Mouse (Mus musculus) lung, embryonic 14.5 days (tissue): ENCODE measurements at regions not wholly inside any gene's neighbourhood (a gene's known extent, or its start where the extent isn't known, plus 50 kb on each side); places are given as distances from the start of the nearest gene placed in this dataset.

Experiments
- ATAC-seq: fragments of 200-750 bp; cut with Nextera tagmentation; 2 replicates; pipeline ENCODE4 v1.8.0; 2017; ENCODE audit warnings: mild to moderate bottlenecking, moderate TSS enrichment, moderate library complexity; ENCODE audit not compliant: insufficient read depth
- DNase-seq: peaks from one replicate; pipeline ENCODE4 v3.0.0-alpha.2; 2015
- H3K27ac ChIP-seq: fragments of 300-500 bp; sonication (generic); 2 replicates; pipeline ENCODE4 v1.5.1; 2014; ENCODE audit warnings: low read depth, mild to moderate bottlenecking, moderate library complexity
- H3K27me3 ChIP-seq: fragments of 300-500 bp; sonication (generic); 2 replicates; pipeline ENCODE4 v1.6.1; 2014; ENCODE audit warnings: low read length, control low read depth; ENCODE audit not compliant: insufficient read depth
- H3K36me3 ChIP-seq: fragments of 300-500 bp; sonication (generic); 2 replicates; pipeline ENCODE4 v1.6.1; 2014; ENCODE audit warnings: control low read depth; ENCODE audit not compliant: insufficient read depth
- H3K4me1 ChIP-seq: fragments of 300-500 bp; sonication (generic); 2 replicates; pipeline ENCODE4 v1.6.1; 2014; ENCODE audit warnings: antibody characterized with exemption, control low read depth; ENCODE audit not compliant: insufficient read depth
- H3K4me2 ChIP-seq: fragments of 300-500 bp; sonication (generic); 2 replicates; pipeline ENCODE4 v1.6.1; 2014; ENCODE audit warnings: mild to moderate bottlenecking
- H3K4me3 ChIP-seq: fragments of 300-500 bp; sonication (generic); 2 replicates; pipeline ENCODE4 v1.5.1; 2014; ENCODE audit warnings: low read depth, low read length
- H3K9ac ChIP-seq: fragments of 300-500 bp; sonication (generic); 2 replicates; pipeline ENCODE4 v1.6.1; 2014
- H3K9me3 ChIP-seq: fragments of 300-500 bp; sonication (generic); 2 replicates; pipeline ENCODE4 v1.6.1; 2016; ENCODE audit warnings: low read depth, low read length, control low read depth
- CTCF ChIP-seq: IDR thresholded peaks from 2 replicates; pipeline ENCODE4 v1.5.1; 2016; ENCODE audit warnings: antibody characterized with exemption, low read depth
- WGBS: fragments of 180-500 bp; shearing (Covaris S2); extraction: QIAGEN DNeasy Blood & Tissue Kit; methylation state at CpG from one replicate; pipeline ENCODE4 v1.1.7; 2014; 5-methylcytosine and 5-hydroxymethylcytosine counted together

GRCm38 (mm10) chr4:114720696-114721095 lies 100.8 kb upstream of the Gm12830 start:
- no peak for TF ChIP-seq CTCF
- ATAC-seq (no peak), DNase-seq (no peak)
- H3K36me3 ChIP-seq = no peaks in the 10 kb centered on the region
- H3K4me1 ChIP-seq = no peaks in the 10 kb centered on the region
- H3K4me3 ChIP-seq = no peak overlapping the region
- no peaks in the 10 kb centered on the region for H3K27me3 ChIP-seq
- H3K4me2 ChIP-seq = no peak overlapping the region
- H3K9me3 ChIP-seq = no peaks in the 10 kb centered on the region
- no peak overlapping the region for H3K9ac ChIP-seq
- H3K27ac ChIP-seq = no peak overlapping the region
- 29% methylated on average over 3 of the region's 3 CpGs for WGBS

- H3K27me3 ChIP-seq = no peaks in the 10 kb centered on the region
- H3K4me1 ChIP-seq = no peaks in the 10 kb centered on the region
- H3K4me3 ChIP-seq = no peak overlapping the region
- TF ChIP-seq CTCF = no peak
- DNase-seq = no peak
- no peaks in the 10 kb centered on the region for H3K9me3 ChIP-seq
- ATAC-seq = no peak
- 39% methylated on average over 2 of the region's 2 CpGs for WGBS
- H3K4me2 ChIP-seq = no peak overlapping the region
- no peaks in the 10 kb centered on the region for H3K36me3 ChIP-seq
- no peak overlapping the region for H3K27ac ChIP-seq
- H3K9ac ChIP-seq = no peak overlapping the region
These were observed 100.1 kb upstream of the Gm12830 start for GRCm38 (mm10) chr4:114721386-114721785.

DNA sequence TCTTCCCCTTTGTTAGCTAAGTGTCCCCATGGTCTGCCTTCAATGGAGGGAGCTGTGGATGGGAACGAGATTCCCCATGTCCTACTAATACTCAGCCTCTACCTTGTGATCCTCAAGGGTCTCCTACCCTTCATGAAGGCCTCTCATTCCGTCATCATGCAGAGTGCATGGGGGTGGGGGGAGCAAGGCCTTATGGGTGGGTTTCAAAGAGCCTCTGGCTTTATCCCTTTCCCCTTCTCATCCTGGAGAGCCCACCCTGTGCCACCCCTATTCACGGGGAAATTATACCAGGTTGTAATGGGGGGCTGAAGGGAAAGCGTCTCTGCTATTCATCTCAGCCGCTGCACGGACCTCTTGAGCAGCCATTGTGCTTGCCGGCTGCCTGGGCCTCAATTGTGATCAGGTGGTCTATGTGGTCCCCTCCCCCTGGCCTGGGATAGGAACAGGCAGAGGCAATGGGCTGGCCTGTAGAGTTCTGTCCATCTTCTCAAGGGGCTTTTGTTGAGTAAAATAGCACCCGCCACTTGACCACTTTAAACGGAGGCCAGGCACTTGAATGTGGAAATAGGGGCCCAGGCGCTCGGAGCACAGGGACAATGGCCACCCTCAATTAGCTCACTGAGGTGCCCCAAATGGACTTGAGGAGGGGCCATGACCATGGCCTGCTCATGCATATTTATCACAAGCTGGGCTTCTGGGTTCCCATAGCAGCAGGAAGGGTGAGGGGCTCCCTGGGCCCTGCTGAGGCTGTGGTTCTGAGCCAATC lies 93.1 kb upstream of the Gm12830 start:
- no peak for TF ChIP-seq CTCF
- Histone ChIP-seq H3K27ac (no peak overlapping the region), H3K9me3 (no peaks in the 10 kb centered on the region), H3K27me3 (no peaks in the 10 kb centered on the region), H3K4me3 (no peak overlapping the region), H3K4me2 (no peak overlapping the region), H3K36me3 (no peaks in the 10 kb centered on the region), H3K9ac (no peak overlapping the region), H3K4me1 (no peaks in the 10 kb centered on the region)
- no peak for ATAC-seq
- DNase-seq = no peak
- WGBS = 74% methylated on average over 11 of the region's 11 CpGs

GRCm38 (mm10) chr4:114733256-114734004 lies 88.1 kb upstream of the Gm12830 start:
- 76% methylated on average over 10 of the region's 10 CpGs for WGBS
- no peak for TF ChIP-seq CTCF
- H3K27ac ChIP-seq = no peak overlapping the region
- DNase-seq = no peak
- no peaks in the 10 kb centered on the region for H3K9me3 ChIP-seq
- H3K4me2 ChIP-seq = no peak overlapping the region
- H3K36me3 ChIP-seq = no peaks in the 10 kb centered on the region
- ATAC-seq = no peak
- H3K9ac ChIP-seq = no peak overlapping the region
- H3K4me3 ChIP-seq = no peak overlapping the region
- H3K27me3 ChIP-seq = no peaks in the 10 kb centered on the region
- no peaks in the 10 kb centered on the region for H3K4me1 ChIP-seq

DNA sequence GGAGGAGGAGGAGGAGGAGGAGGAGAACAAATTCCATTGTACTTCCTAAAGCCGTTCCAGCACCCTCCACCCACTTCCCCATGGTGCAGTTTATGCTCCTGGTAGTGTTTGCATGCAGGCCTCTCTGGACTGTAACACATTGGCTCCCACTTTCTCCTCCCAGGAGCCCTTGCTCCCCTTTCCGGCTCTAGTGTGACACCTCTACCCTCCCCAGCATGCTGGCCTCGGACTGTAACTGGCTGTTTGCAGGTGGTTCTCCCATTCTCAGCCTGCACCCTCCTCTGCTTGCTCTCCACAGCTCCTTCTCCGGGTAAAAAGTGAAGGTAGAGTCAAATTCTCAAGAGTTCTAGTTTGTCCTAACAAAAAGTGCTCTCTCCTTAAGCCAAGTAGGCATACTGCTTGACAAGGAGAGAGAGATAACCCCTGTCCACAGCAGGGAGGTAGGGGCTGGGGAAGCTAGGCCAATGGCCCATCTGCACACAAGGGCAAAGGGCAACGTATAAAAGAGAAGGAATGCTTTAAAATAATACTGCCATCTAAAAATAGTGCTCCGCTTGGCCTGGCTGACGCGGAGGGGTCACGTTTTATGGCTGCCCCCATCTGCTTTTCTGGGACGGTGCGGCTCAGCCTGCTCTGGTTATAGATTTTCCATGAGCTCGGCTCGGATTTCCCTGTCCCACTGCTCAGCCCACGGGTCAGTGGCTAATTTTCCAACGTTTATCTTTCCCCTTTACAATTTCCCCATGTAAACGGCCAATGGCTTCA lies 82.4 kb upstream of the Gm12830 start:
- Histone ChIP-seq H3K27ac (no peak overlapping the region), H3K9ac (no peak overlapping the region), H3K27me3 (no peaks in the 10 kb centered on the region), H3K36me3 (no peaks in the 10 kb centered on the region), H3K4me3 (no peak overlapping the region), H3K9me3 (no peaks in the 10 kb centered on the region), H3K4me2 (no peak overlapping the region), H3K4me1 (no peaks in the 10 kb centered on the region)
- ATAC-seq = no peak
- 32% methylated on average over 16 of the region's 16 CpGs for WGBS
- no peak for TF ChIP-seq CTCF
- no peak for DNase-seq

DNA sequence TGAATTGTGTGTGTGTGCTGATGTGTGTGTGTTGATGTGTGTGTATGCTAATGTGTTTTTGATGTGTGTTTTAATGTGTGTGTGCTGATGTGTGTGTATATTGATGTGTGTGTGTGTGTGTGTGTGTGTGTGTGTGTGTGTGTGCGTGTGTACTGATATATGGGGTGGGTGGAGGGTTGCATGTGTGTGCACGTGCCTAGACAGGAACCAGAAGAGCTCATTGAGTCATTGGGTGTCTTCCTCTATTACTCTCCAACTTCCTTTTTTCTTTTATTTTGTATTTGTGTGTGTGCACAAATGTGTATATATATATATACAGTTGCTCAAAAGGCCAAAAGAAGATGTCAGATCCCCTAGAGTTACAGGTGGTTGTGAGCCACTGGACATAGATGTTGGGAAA lies 73.4 kb upstream of the Gm12830 start:
- H3K4me1 ChIP-seq = no peaks in the 10 kb centered on the region
- no peak for TF ChIP-seq CTCF
- no peak for ATAC-seq
- no peaks in the 10 kb centered on the region for H3K36me3 ChIP-seq
- H3K4me2 ChIP-seq = no peak overlapping the region
- no peaks in the 10 kb centered on the region; the same call in 1 of the 2 replicates for H3K9me3 ChIP-seq
- H3K9ac ChIP-seq = no peak overlapping the region
- H3K4me3 ChIP-seq = no peak overlapping the region
- 66% methylated on average over 2 of the region's 2 CpGs for WGBS
- DNase-seq = no peak
- no peak overlapping the region for H3K27ac ChIP-seq
- no peaks in the 10 kb centered on the region for H3K27me3 ChIP-seq

- DNase-seq (no peak), ATAC-seq (no peak)
- no peak for TF ChIP-seq CTCF
- Histone ChIP-seq H3K4me2 (no peak overlapping the region), H3K9ac (no peak overlapping the region), H3K4me3 (no peak overlapping the region), H3K36me3 (no peaks in the 10 kb centered on the region), H3K27me3 (no peaks in the 10 kb centered on the region), H3K4me1 (no peaks in the 10 kb centered on the region), H3K9me3 (no peaks in the 10 kb centered on the region), H3K27ac (no peak overlapping the region)
These were observed 61.7 kb upstream of the Gm12830 start for GRCm38 (mm10) chr4:114759837-114760236.
